Mouse (Mus musculus) intestine, postnatal 0 days (tissue): ENCODE measurements around the gene Syn3. TPM values are rescaled to one million over a fixed set of nuclear protein-coding genes. Genes with fewer than 3 reads are reported as not detected.
A peak's percentile ranks its signal among the peaks of the same experiment; 100 is the strongest.

ENCODE experiments used
- ATAC-seq: fragments of 200-750 bp; cut with Nextera tagmentation; 2 replicates; pipeline ENCODE4 v1.8.0; 2017; ENCODE audit warnings: mild to moderate bottlenecking, moderate TSS enrichment, moderate library complexity
- H3K27ac ChIP-seq: fragments of 300-500 bp; sonication (generic); 2 replicates; pipeline ENCODE4 v1.5.1; 2014; ENCODE audit warnings: mild to moderate bottlenecking, low read depth, low read length, moderate library complexity
- H3K27me3 ChIP-seq: fragments of 300-500 bp; sonication (generic); replicated peaks from 2 replicates; pipeline ENCODE4 v1.6.1; 2014; ENCODE audit warnings: low read length, mixed read lengths; ENCODE audit not compliant: control insufficient read depth, insufficient read depth
- H3K36me3 ChIP-seq: fragments of 300-500 bp; sonication (generic); 2 replicates; pipeline ENCODE4 v1.6.1; 2014; ENCODE audit warnings: mild to moderate bottlenecking, moderate library complexity; ENCODE audit not compliant: control insufficient read depth, insufficient read depth
- H3K4me1 ChIP-seq: fragments of 300-500 bp; sonication (generic); replicated peaks from 2 replicates; pipeline ENCODE4 v1.6.1; 2014; ENCODE audit warnings: antibody characterized with exemption, low read length, mixed read lengths; ENCODE audit not compliant: control insufficient read depth, insufficient read depth
- H3K4me2 ChIP-seq: fragments of 300-500 bp; sonication (generic); replicated peaks from 2 replicates; pipeline ENCODE4 v1.6.1; 2014; ENCODE audit warnings: low read depth, mild to moderate bottlenecking, moderate library complexity
- H3K4me3 ChIP-seq: fragments of 300-500 bp; sonication (generic); 2 replicates; pipeline ENCODE4 v1.5.1; 2014; ENCODE audit warnings: low read depth, low read length
- H3K9ac ChIP-seq: fragments of 300-500 bp; sonication (generic); 2 replicates; pipeline ENCODE4 v1.6.1; 2014; ENCODE audit warnings: mild to moderate bottlenecking, low read depth, low read length
- H3K9me3 ChIP-seq: fragments of 300-500 bp; sonication (generic); 2 replicates; pipeline ENCODE4 v1.6.1; 2016; ENCODE audit warnings: mixed run types; ENCODE audit not compliant: control insufficient read depth
- CTCF ChIP-seq: sonication (generic); IDR thresholded peaks from 2 replicates; pipeline ENCODE4 v1.5.1; 2016; ENCODE audit warnings: low read depth, mild to moderate bottlenecking, control low read depth, antibody characterized with exemption, moderate library complexity
- WGBS: fragments of 180-500 bp; shearing (Covaris S2); extraction: QIAGEN DNeasy Blood & Tissue Kit; methylation state at CpG from one replicate; pipeline ENCODE4 v1.1.7; 2014; 5-methylcytosine and 5-hydroxymethylcytosine counted together
- polyA plus RNA-seq: library from polyadenylated mRNA; unstranded; fragments of >200 nt; fragmentation: Nextera tagmentation; extraction: Ambion mirVana; gene quantifications from 2 replicates; pipeline ENCODE4 v1.2.1, GENCODE M21; 2015

The Syn3 gene
- polyA plus RNA-seq, 1 experiment from 2014 or later, result 1.1 TPM

- ATAC-seq, result no peak
- Histone ChIP-seq H3K9ac (no peak overlapping the region), H3K4me1 (no peaks in the 10 kb centered on the region; the same call in 1 of the 2 replicates), H3K4me2 (no peak overlapping the region), H3K9me3 (no peaks in the 10 kb centered on the region), H3K36me3 (no peaks in the 10 kb centered on the region), H3K4me3 (no peak overlapping the region), H3K27me3 (no peaks in the 10 kb centered on the region), H3K27ac (no peak overlapping the region)
- 63% methylated on average over 1 of the region's 1 CpGs for WGBS
- no peak for TF ChIP-seq CTCF
Measured at GRCm38 (mm10) chr10:86313448-86313847, 185.2 kb downstream of the Syn3 start.

GRCm38 (mm10) chr10:86312976-86313375 is 185.7 kb downstream of the Syn3 start:
- no peaks in the 10 kb centered on the region for H3K27me3 ChIP-seq
- no peak for TF ChIP-seq CTCF
- H3K4me2 ChIP-seq, result no peak overlapping the region
- H3K27ac ChIP-seq, result no peak overlapping the region
- no peaks in the 10 kb centered on the region for H3K36me3 ChIP-seq
- no peak overlapping the region for H3K9ac ChIP-seq
- H3K9me3 ChIP-seq, result no peaks in the 10 kb centered on the region
- no peak overlapping the region for H3K4me3 ChIP-seq
- WGBS, result 80% methylated on average over 3 of the region's 3 CpGs
- ATAC-seq, result no peak
- no peaks in the 10 kb centered on the region; the same call in 1 of the 2 replicates for H3K4me1 ChIP-seq

- peak; percentile 86 for ATAC-seq
- Histone ChIP-seq H3K36me3 (0 out of 2 replicates have a peak, but pooled peaks cover 3% of the 10 kb centered on the region), H3K4me2 (no peak overlapping the region), H3K4me1 (no peaks in the 10 kb centered on the region; the same call in 1 of the 2 replicates), H3K27me3 (no peaks in the 10 kb centered on the region), H3K27ac (no peak overlapping the region), H3K4me3 (no peak overlapping the region), H3K9me3 (no peaks in the 10 kb centered on the region), H3K9ac (no peak overlapping the region)
- WGBS, result 16% methylated on average over 6 of the region's 6 CpGs
- no peak for TF ChIP-seq CTCF
Measured at GRCm38 (mm10) chr10:86310527-86310926, 188.2 kb downstream of the Syn3 start.

GRCm38 (mm10) chr10:86307235-86307634 is 191.5 kb downstream of the Syn3 start:
- 84% methylated on average over 4 of the region's 4 CpGs for WGBS

GRCm38 (mm10) chr10:86304583-86304982 is 194.1 kb downstream of the Syn3 start:
- WGBS, result 34% methylated on average over 2 of the region's 2 CpGs
- H3K9ac ChIP-seq, result no peak overlapping the region
- no peak for ATAC-seq
- no peak for TF ChIP-seq CTCF
- no peak overlapping the region for H3K4me3 ChIP-seq
- H3K4me2 ChIP-seq, result no peak overlapping the region
- H3K9me3 ChIP-seq, result no peaks in the 10 kb centered on the region
- no peaks in the 10 kb centered on the region; the same call in 1 of the 2 replicates for H3K4me1 ChIP-seq
- H3K27me3 ChIP-seq, result no peaks in the 10 kb centered on the region
- H3K27ac ChIP-seq, result no peak overlapping the region
- 0 out of 2 replicates have a peak, but pooled peaks cover 3% of the 10 kb centered on the region for H3K36me3 ChIP-seq

More at GRCm38 (mm10) chr10:86307235-86307634, 191.5 kb downstream of the Syn3 start:
- no peak overlapping the region for H3K4me3 ChIP-seq
- H3K4me2 ChIP-seq, result no peak overlapping the region
- TF ChIP-seq CTCF, result no peak
- H3K27me3 ChIP-seq, result no peaks in the 10 kb centered on the region
- no peak overlapping the region for H3K9ac ChIP-seq
- no peaks in the 10 kb centered on the region; the same call in 1 of the 2 replicates for H3K4me1 ChIP-seq
- no peak for ATAC-seq
- H3K36me3 ChIP-seq, result 0 out of 2 replicates have a peak, but pooled peaks cover 3% of the 10 kb centered on the region
- H3K9me3 ChIP-seq, result no peaks in the 10 kb centered on the region
- H3K27ac ChIP-seq, result no peak overlapping the region

- WGBS, result 61% methylated on average over 2 of the region's 2 CpGs
- no peak overlapping the region for H3K27ac ChIP-seq
- H3K27me3 ChIP-seq, result no peaks in the 10 kb centered on the region
- H3K9me3 ChIP-seq, result no peaks in the 10 kb centered on the region
- H3K4me1 ChIP-seq, result no peaks in the 10 kb centered on the region
- TF ChIP-seq CTCF, result no peak
- peak overlapping the region; percentile 91; the same call in 1 of the 2 replicates for H3K4me2 ChIP-seq
- no peak for ATAC-seq
- H3K9ac ChIP-seq, result no peak overlapping the region
- 0 out of 2 replicates have a peak, but pooled peaks cover 3% of the 10 kb centered on the region for H3K36me3 ChIP-seq
- no peak overlapping the region for H3K4me3 ChIP-seq
Measured at GRCm38 (mm10) chr10:86303495-86303876, 195.2 kb downstream of the Syn3 start.
